Mouse (Mus musculus): ENCODE measurements around the gene Cdc5l.

GRCm38 (mm10) chr17:45408719-45409118 is 24.8 kb downstream of the Cdc5l start:
- TF ChIP-seq CTCF (IDR thresholded peaks at IDR 0.05; ENCODE audit: low read depth, low read length) (no peak), EP300 (IDR thresholded peaks at IDR 0.05; ENCODE audit: insufficient read depth, low read depth, low read length) (no peak), POLR2A (IDR thresholded peaks at IDR 0.05; ENCODE audit: insufficient read depth, low read length) (no peak)
